Mouse (Mus musculus) adrenal gland, postnatal 10 days (tissue): ENCODE data around the gene Gm21822. TPM values are rescaled to one million over a fixed set of nuclear protein-coding genes. Genes with fewer than 3 reads are reported as not detected.
"Not testable (repeated sequence)": the region's sequence is repeated elsewhere in the genome, so short reads cannot be mapped to it uniquely, and the experiment has no call there.

ENCODE experiments used
- DNase-seq: peaks from one replicate; pipeline ENCODE4 v3.0.0; 2021; ENCODE audit warnings: mixed read lengths
- long read RNA-seq, 2 experiments: library from polyadenylated mRNA; stranded (forward); transcript quantifications; one replicate each; pipeline ENCODE4 v2.0.0; 2021
- total RNA-seq, 2 experiments: library from RNA; stranded (reverse); gene quantifications; 2 replicates each; pipeline ENCODE4 v1.2.3; 2021

The Gm21822 gene
- total RNA-seq: not detected
- long read RNA-seq, experiment 1: 0 reads
- long read RNA-seq, experiment 2: 0 reads

- DNase-seq: not testable (repeated sequence)
These were observed at the start of gene Gm21822 for GRCm38 (mm10) chrY:18654182-18654581. TSS of gene Gm21822 (plus strand) at chrY:18654482.
